Mouse (Mus musculus): ENCODE measurements at regions not wholly inside any gene's neighbourhood (a gene's known extent, or its start where the extent isn't known, plus 50 kb on each side); places are given as distances from the start of the nearest gene placed in this dataset.

- Histone ChIP-seq H3K4me1 (ENCODE audit: control insufficient read depth in 1 of 2, insufficient read depth in 2 of 2, low read length in 2 of 2) (no peaks in the 10 kb centered on the region), H3K9me3 (replicated peaks; ENCODE audit: insufficient read depth, low read length) (no peaks in the 10 kb centered on the region), H3K27me3 (ENCODE audit: control insufficient read depth in 1 of 2, insufficient read depth in 2 of 2, low read length in 2 of 2) (no peaks in the 10 kb centered on the region)
Observed at GRCm38 (mm10) chr13:53537937-53538336, 65.1 kb upstream of the Msx2 start.

GRCm38 (mm10) chr13:53535781-53536425, 63.0 kb upstream of the Msx2 start:
- no peaks in the 10 kb centered on the region for H3K36me3 ChIP-seq (ENCODE audit: control insufficient read depth in 1 of 2, insufficient read depth in 2 of 2, low read length in 2 of 2)
- no peak for TF ChIP-seq CHD2 (IDR thresholded peaks at IDR 0.05; ENCODE audit: low read length)
- no peak for TF ChIP-seq JUND (IDR thresholded peaks at IDR 0.05; ENCODE audit: low read depth, low read length)
- no peak for TF ChIP-seq E2F4 (IDR thresholded peaks at IDR 0.05; ENCODE audit: borderline replicate concordance, low read depth, low read length)
- TF ChIP-seq POLR2A (IDR thresholded peaks at IDR 0.05; ENCODE audit: control insufficient read depth in 1 of 2, insufficient read depth in 1 of 2, low read depth in 1 of 2, low read length in 2 of 2, poor library complexity in 1 of 2), result no peak
- no peak for TF ChIP-seq GABPA (IDR thresholded peaks at IDR 0.05; ENCODE audit: low read depth, low read length)
- TF ChIP-seq MEF2A (IDR thresholded peaks at IDR 0.05; ENCODE audit: extremely low read depth, insufficient replicate concordance, low read depth, low read length, poor library complexity, severe bottlenecking), result no peak
- no peak for TF ChIP-seq HCFC1 (IDR thresholded peaks at IDR 0.05; ENCODE audit: low read depth, low read length)
- TF ChIP-seq ETS1 (IDR thresholded peaks at IDR 0.05; ENCODE audit: low read depth, low read length), result no peak
- TF ChIP-seq TCF12 (IDR thresholded peaks at IDR 0.05; ENCODE audit: low read depth, low read length), result no peak
- TF ChIP-seq ZNF384 (IDR thresholded peaks at IDR 0.05; ENCODE audit: low read depth, low read length), result no peak
- no peak for TF ChIP-seq ELF1 (IDR thresholded peaks at IDR 0.05; ENCODE audit: low read depth, low read length)
- TF ChIP-seq NELFE (IDR thresholded peaks at IDR 0.05; ENCODE audit: low read depth, low read length), result no peak
- TF ChIP-seq RAD21 (IDR thresholded peaks at IDR 0.05; ENCODE audit: low read depth, low read length), result no peak
- no peak for TF ChIP-seq NRF1 (IDR thresholded peaks at IDR 0.05; ENCODE audit: insufficient read depth, low read depth, low read length, poor library complexity, severe bottlenecking)
- no peak for TF ChIP-seq BHLHE40 (IDR thresholded peaks at IDR 0.05; ENCODE audit: borderline replicate concordance, low read depth, low read length)
- TF ChIP-seq ZKSCAN1 (IDR thresholded peaks at IDR 0.05; ENCODE audit: low read depth, low read length), result no peak
- H3K27ac ChIP-seq (ENCODE audit: control insufficient read depth, low read depth, low read length), result no peak overlapping the region
- no peaks in the 10 kb centered on the region for H3K27me3 ChIP-seq (ENCODE audit: control insufficient read depth in 1 of 2, insufficient read depth in 2 of 2, low read length in 2 of 2)
- H3K9me3 ChIP-seq (replicated peaks; ENCODE audit: insufficient read depth, low read length), result no peaks in the 10 kb centered on the region
- H3K4me3 ChIP-seq (ENCODE audit: control insufficient read depth in 1 of 2, insufficient read depth in 1 of 2, low read depth in 2 of 2, low read length in 2 of 2), result no peak overlapping the region
- DNase-seq (ENCODE audit: low read depth, low spot score), result no peak
- H3K4me1 ChIP-seq (ENCODE audit: control insufficient read depth in 1 of 2, insufficient read depth in 2 of 2, low read length in 2 of 2), result no peaks in the 10 kb centered on the region
- no peaks in the 10 kb centered on the region for H3K79me2 ChIP-seq (ENCODE audit: control insufficient read depth, insufficient read depth, low read length, poor library complexity)
- H3K9ac ChIP-seq (ENCODE audit: control insufficient read depth, low read depth, low read length, poor library complexity, severe bottlenecking), result no peak overlapping the region

More at GRCm38 (mm10) chr13:53537937-53538336, 65.1 kb upstream of the Msx2 start:
- TF ChIP-seq ZKSCAN1 (IDR thresholded peaks at IDR 0.05; ENCODE audit: low read depth, low read length), result no peak
- no peak for TF ChIP-seq ZMIZ1 (IDR thresholded peaks at IDR 0.05; ENCODE audit: low read depth, low read length)
- TF ChIP-seq UBTF (IDR thresholded peaks at IDR 0.05; ENCODE audit: borderline replicate concordance, insufficient read depth, low read depth, low read length), result no peak
- TF ChIP-seq MAFK (IDR thresholded peaks at IDR 0.05; ENCODE audit: borderline replicate concordance, low read depth, low read length), result no peak
- no peak for TF ChIP-seq E2F4 (IDR thresholded peaks at IDR 0.05; ENCODE audit: borderline replicate concordance, low read depth, low read length)
- TF ChIP-seq MAX (IDR thresholded peaks at IDR 0.05; ENCODE audit: low read length), result no peak
- no peak for TF ChIP-seq NRF1 (IDR thresholded peaks at IDR 0.05; ENCODE audit: insufficient read depth, low read depth, low read length, poor library complexity, severe bottlenecking)
- TF ChIP-seq HCFC1 (IDR thresholded peaks at IDR 0.05; ENCODE audit: low read depth, low read length), result no peak
- no peak for TF ChIP-seq RAD21 (IDR thresholded peaks at IDR 0.05; ENCODE audit: low read depth, low read length)
- TF ChIP-seq GATA1 (IDR thresholded peaks at IDR 0.05; ENCODE audit: low read depth, low read length), result no peak
- no peak for TF ChIP-seq CHD2 (IDR thresholded peaks at IDR 0.05; ENCODE audit: low read length)
- no peak for TF ChIP-seq GABPA (IDR thresholded peaks at IDR 0.05; ENCODE audit: low read depth, low read length)
- no peak for TF ChIP-seq RCOR1 (IDR thresholded peaks at IDR 0.05; ENCODE audit: low read depth, low read length)
- DNase-seq (ENCODE audit: low read depth, low spot score), result no peak
- no peaks in the 10 kb centered on the region for H3K79me2 ChIP-seq (ENCODE audit: control insufficient read depth, insufficient read depth, low read length, poor library complexity)
- H3K36me3 ChIP-seq (ENCODE audit: control insufficient read depth in 1 of 2, insufficient read depth in 2 of 2, low read length in 2 of 2), result no peaks in the 10 kb centered on the region
- H3K4me3 ChIP-seq (ENCODE audit: control insufficient read depth in 1 of 2, insufficient read depth in 1 of 2, low read depth in 2 of 2, low read length in 2 of 2), result no peak overlapping the region
- H3K9ac ChIP-seq (ENCODE audit: control insufficient read depth, low read depth, low read length, poor library complexity, severe bottlenecking), result no peak overlapping the region
- H3K27ac ChIP-seq (ENCODE audit: control insufficient read depth, low read depth, low read length), result no peak overlapping the region
